Mouse (Mus musculus): ENCODE measurements around the gene Gm47283.
"Not testable (repeated sequence)": the region's sequence is repeated elsewhere in the genome, so short reads cannot be mapped to it uniquely, and the experiment has no call there.

Gene Gm47283

GRCm38 (mm10) chrY:90784438-90784837 lies at the start of gene Gm47283:
TSS of gene Gm47283 (plus strand) at chrY:90784738.
- not testable (repeated sequence) for DNase-seq

GRCm38 (mm10) chrY:90735181-90735895 lies 49.2 kb upstream of the Gm47283 start:
- DNase-seq = not testable (repeated sequence)

GRCm38 (mm10) chrY:90736217-90737000 lies 48.1 kb upstream of the Gm47283 start:
- not testable (repeated sequence) for DNase-seq

GRCm38 (mm10) chrY:90737606-90738430 lies 46.7 kb upstream of the Gm47283 start:
- no peak for DNase-seq

GRCm38 (mm10) chrY:90738431-90738680 lies 46.2 kb upstream of the Gm47283 start:
- DNase-seq = no peak

GRCm38 (mm10) chrY:90738841-90739530 lies 45.6 kb upstream of the Gm47283 start:
- DNase-seq = peak; percentile 10 to 73

GRCm38 (mm10) chrY:90739531-90740012 lies 45.0 kb upstream of the Gm47283 start:
- peak; percentile 30 to 69 for DNase-seq

GRCm38 (mm10) chrY:90740013-90740561 lies 44.5 kb upstream of the Gm47283 start:
- peak; percentile 19 to 78 for DNase-seq

- DNase-seq = peak; percentile 1 to 51
These were observed 43.5 kb upstream of the Gm47283 start for GRCm38 (mm10) chrY:90741006-90741405.

GRCm38 (mm10) chrY:90741452-90742260 lies 42.9 kb upstream of the Gm47283 start:
- peak; percentile 3 to 44 for DNase-seq

- peak in 1 of 2 experiments; percentile 33 for DNase-seq
These were observed 42.1 kb upstream of the Gm47283 start for GRCm38 (mm10) chrY:90742261-90743052.

- peak in 1 of 2 experiments; percentile 38 for DNase-seq
These were observed 41.3 kb upstream of the Gm47283 start for GRCm38 (mm10) chrY:90743053-90743810.

- no peak for DNase-seq
These were observed 40.7 kb upstream of the Gm47283 start for GRCm38 (mm10) chrY:90743811-90744220.

GRCm38 (mm10) chrY:90744381-90744981 lies 40.1 kb upstream of the Gm47283 start:
- peak; percentile 83 to 91 for DNase-seq

- not testable (repeated sequence) for DNase-seq
These were observed 39.3 kb upstream of the Gm47283 start for GRCm38 (mm10) chrY:90745256-90745655.

- not testable (repeated sequence) for DNase-seq
These were observed 29.8 kb upstream of the Gm47283 start, which contains the start of gene Gm21860 for GRCm38 (mm10) chrY:90754721-90755120. TSS of gene Gm21860 (minus strand) at chrY:90754821.

GRCm38 (mm10) chrY:90839077-90839476 lies 54.5 kb downstream of the Gm47283 start, which contains the start of gene Gm21748:
TSS of gene Gm21748 (minus strand) at chrY:90839177.
- DNase-seq = not testable (repeated sequence)
